Mouse (Mus musculus): ENCODE data around the gene Asb14. TPM values are rescaled to one million over a fixed set of nuclear protein-coding genes. Genes with fewer than 3 reads are reported as not detected.
"Not testable (repeated sequence)": the region's sequence is repeated elsewhere in the genome, so short reads cannot be mapped to it uniquely, and the experiment has no call there.

Gene Asb14
- polyA plus RNA-seq, 1 experiment from 2014 or later, result 1.8 TPM

- Histone ChIP-seq H3K36me3 (no peaks in the 10 kb centered on the region), H3K27ac (no peak overlapping the region), H3K27me3 (no peaks in the 10 kb centered on the region), H3K9ac (no peak overlapping the region), H3K9me3 (replicated peaks) (no peaks in the 10 kb centered on the region), H3K4me1 (replicated peaks) (no peaks in the 10 kb centered on the region), H3K4me2 (no peak overlapping the region), H3K4me3 (no peak overlapping the region)
- WGBS, result 85% methylated on average over 2 of the region's 2 CpGs
- no peak for ATAC-seq (replicated peaks; ENCODE audit: insufficient number of reproducible peaks, insufficient read depth, low FRiP score, low read depth)
Measured at GRCm38 (mm10) chr14:26899490-26899889, 5.1 kb downstream of the Asb14 start.

DNA sequence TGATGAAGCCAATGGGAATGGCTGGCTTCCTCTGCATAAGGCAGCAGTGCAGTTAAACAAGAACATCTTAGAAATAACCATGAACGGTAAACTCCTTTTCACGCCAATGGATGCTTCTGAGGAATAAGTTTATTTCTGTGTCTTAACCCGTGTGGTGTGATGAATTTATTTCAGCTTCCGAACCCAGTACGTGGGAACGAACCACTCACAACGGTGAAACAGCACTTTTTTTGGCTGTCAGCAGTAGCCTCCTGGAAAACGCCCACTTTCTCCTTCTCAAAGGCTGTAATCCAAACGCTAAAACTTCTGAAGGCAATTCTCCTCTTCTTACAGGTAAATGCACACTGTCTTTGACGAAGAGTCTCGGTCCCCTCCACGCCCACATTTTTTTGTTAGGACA, 6.5 kb downstream of the Asb14 start:
- ATAC-seq (replicated peaks; ENCODE audit: insufficient number of reproducible peaks, insufficient read depth, low FRiP score, low read depth), result no peak
- Histone ChIP-seq H3K4me1 (replicated peaks) (no peaks in the 10 kb centered on the region), H3K27ac (no peak overlapping the region), H3K4me2 (no peak overlapping the region), H3K4me3 (no peak overlapping the region), H3K9ac (no peak overlapping the region), H3K27me3 (no peaks in the 10 kb centered on the region), H3K36me3 (no peaks in the 10 kb centered on the region), H3K9me3 (replicated peaks) (no peaks in the 10 kb centered on the region)
- WGBS, result 85% methylated on average over 12 of the region's 12 CpGs

DNA sequence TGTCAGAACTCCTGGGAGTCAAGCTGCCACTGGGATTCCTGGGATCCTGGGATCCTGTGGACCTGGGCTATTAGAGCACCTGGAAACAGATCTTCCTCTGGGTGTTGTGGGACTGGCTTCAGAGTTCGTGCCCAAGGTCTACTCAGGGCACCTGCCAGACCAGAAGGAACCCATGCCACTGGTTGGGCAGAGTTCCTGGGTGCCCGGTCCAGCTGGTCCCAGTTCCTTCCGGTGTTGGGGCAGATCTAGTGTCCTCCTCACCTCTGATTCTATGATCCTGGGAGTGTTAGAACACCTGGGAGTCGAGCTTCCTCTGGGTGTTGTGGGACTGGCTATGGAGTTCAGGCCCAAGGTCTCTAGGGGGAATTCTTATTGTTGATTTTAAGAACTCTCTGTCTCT, 13.0 kb downstream of the Asb14 start:
- H3K27ac ChIP-seq, result no peak overlapping the region
- H3K9ac ChIP-seq, result no peak overlapping the region
- no peak overlapping the region for H3K4me3 ChIP-seq
- no peak for ATAC-seq (replicated peaks; ENCODE audit: insufficient number of reproducible peaks, insufficient read depth, low FRiP score, low read depth)
- H3K36me3 ChIP-seq, result no peaks in the 10 kb centered on the region
- peaks cover 8% of the 10 kb centered on the region; the same call in 1 of the 2 replicates for H3K4me1 ChIP-seq (replicated peaks)
- H3K27me3 ChIP-seq, result no peaks in the 10 kb centered on the region
- no peak overlapping the region for H3K4me2 ChIP-seq
- no peaks in the 10 kb centered on the region for H3K9me3 ChIP-seq (replicated peaks)
- 76% methylated on average over 4 of the region's 4 CpGs for WGBS

DNA sequence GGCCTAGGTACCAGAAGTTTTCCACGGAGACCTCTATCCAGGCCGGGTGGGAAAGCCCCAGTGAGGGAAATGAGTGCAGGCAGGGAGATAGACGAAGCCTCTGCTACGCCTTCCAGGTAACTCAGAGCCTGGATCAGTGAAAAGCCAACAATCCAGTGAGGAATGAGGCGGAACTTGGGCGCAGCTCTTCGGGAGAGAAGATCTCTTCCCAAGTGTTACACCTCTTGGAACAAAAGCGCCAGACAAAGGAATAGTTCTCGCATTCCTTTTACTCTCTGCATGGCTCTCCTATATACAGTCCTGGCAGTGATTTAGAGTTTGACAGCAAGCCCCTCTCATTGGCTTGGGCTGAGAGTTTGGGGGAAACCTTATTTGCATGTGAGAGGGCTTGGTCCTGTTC, 16.1 kb downstream of the Asb14 start:
- H3K4me2 ChIP-seq; H3K4me3 ChIP-seq; H3K4me1 ChIP-seq (replicated peaks); H3K27me3 ChIP-seq; H3K9ac ChIP-seq; H3K36me3 ChIP-seq; H3K9me3 ChIP-seq (replicated peaks); H3K27ac ChIP-seq; ATAC-seq (replicated peaks; ENCODE audit: insufficient number of reproducible peaks, insufficient read depth, low FRiP score, low read depth): not testable (repeated sequence)
- 38% methylated on average over 9 of the region's 9 CpGs for WGBS

DNA sequence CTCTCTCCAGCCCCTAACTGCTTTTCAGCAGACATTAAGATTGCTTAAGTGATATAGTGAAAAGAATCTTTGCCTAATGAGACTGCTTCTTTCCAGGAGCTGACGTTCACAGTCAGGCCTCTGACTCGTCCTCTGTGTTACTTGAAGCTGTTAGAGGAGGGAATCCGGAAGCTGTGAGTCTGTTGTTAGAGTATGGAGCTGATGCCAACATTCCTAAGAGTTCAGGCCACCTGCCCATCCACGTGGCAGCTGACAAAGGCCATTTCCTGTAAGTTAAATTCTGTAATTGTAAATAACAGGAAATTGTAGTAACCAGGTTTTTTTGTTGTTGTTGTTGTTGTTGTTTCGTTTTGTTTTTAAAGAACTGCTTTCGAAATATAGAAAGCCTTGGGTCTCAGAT, 16.8 kb downstream of the Asb14 start:
- Histone ChIP-seq H3K36me3 (no peaks in the 10 kb centered on the region), H3K9me3 (replicated peaks) (no peaks in the 10 kb centered on the region), H3K27ac (no peak overlapping the region), H3K4me2 (no peak overlapping the region), H3K4me3 (no peak overlapping the region), H3K27me3 (no peaks in the 10 kb centered on the region), H3K4me1 (replicated peaks) (peaks cover 8% of the 10 kb centered on the region; the same call in 1 of the 2 replicates), H3K9ac (no peak overlapping the region)
- 54% methylated on average over 6 of the region's 6 CpGs for WGBS
- no peak for ATAC-seq (replicated peaks; ENCODE audit: insufficient number of reproducible peaks, insufficient read depth, low FRiP score, low read depth)

GRCm38 (mm10) chr14:26911826-26912225, 17.5 kb downstream of the Asb14 start:
- Histone ChIP-seq H3K4me2 (no peak overlapping the region), H3K4me3 (no peak overlapping the region), H3K4me1 (replicated peaks) (peaks cover 8% of the 10 kb centered on the region; the same call in 1 of the 2 replicates), H3K9me3 (replicated peaks) (no peaks in the 10 kb centered on the region), H3K27ac (no peak overlapping the region), H3K27me3 (no peaks in the 10 kb centered on the region), H3K9ac (no peak overlapping the region), H3K36me3 (no peaks in the 10 kb centered on the region)
- 89% methylated on average over 13 of the region's 13 CpGs for WGBS
- ATAC-seq (replicated peaks; ENCODE audit: insufficient number of reproducible peaks, insufficient read depth, low FRiP score, low read depth), result no peak

- H3K27me3 ChIP-seq, result no peaks in the 10 kb centered on the region
- no peak overlapping the region for H3K4me3 ChIP-seq
- H3K4me1 ChIP-seq (replicated peaks), result peaks cover 8% of the 10 kb centered on the region; the same call in 1 of the 2 replicates
- peaks cover 4% of the 10 kb centered on the region; the same call in 1 of the 2 replicates for H3K36me3 ChIP-seq
- WGBS, result 79% methylated on average over 9 of the region's 9 CpGs
- H3K4me2 ChIP-seq, result no peak overlapping the region
- H3K9ac ChIP-seq, result no peak overlapping the region
- ATAC-seq (replicated peaks; ENCODE audit: insufficient number of reproducible peaks, insufficient read depth, low FRiP score, low read depth), result no peak
- no peak overlapping the region for H3K27ac ChIP-seq
- H3K9me3 ChIP-seq (replicated peaks), result no peaks in the 10 kb centered on the region
Measured at GRCm38 (mm10) chr14:26913681-26914268, 19.4 kb downstream of the Asb14 start.

DNA sequence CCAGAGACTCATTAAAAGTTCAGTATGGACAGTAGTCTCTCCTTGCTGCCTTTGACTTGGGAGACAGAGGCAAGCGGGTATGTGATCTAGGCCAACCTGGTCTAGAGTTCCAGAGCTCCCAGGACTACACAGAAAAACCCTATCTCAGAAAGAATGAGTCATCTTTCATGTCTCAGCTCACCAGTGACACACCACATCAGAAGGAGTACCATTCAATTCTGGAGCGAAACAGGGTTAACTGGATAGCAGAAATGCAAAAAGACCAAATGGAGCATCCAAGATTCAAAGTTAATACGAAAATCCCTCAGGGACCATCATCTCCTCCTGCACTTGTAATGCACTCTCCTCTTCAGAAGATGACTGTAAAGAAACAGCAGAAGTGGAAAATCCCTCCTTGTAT, 25.0 kb downstream of the Asb14 start:
- Histone ChIP-seq H3K4me1 (replicated peaks) (peaks cover 8% of the 10 kb centered on the region), H3K27me3 (no peaks in the 10 kb centered on the region), H3K9ac (no peak overlapping the region), H3K27ac (no peak overlapping the region), H3K9me3 (replicated peaks) (no peaks in the 10 kb centered on the region), H3K36me3 (peaks cover 29% of the 10 kb centered on the region), H3K4me3 (no peak overlapping the region), H3K4me2 (no peak overlapping the region)
- 93% methylated on average over 3 of the region's 3 CpGs for WGBS
- no peak for ATAC-seq (replicated peaks; ENCODE audit: insufficient number of reproducible peaks, insufficient read depth, low FRiP score, low read depth)

- Histone ChIP-seq H3K36me3 (peaks cover 47% of the 10 kb centered on the region), H3K4me1 (replicated peaks) (peaks cover 8% of the 10 kb centered on the region), H3K27me3 (no peaks in the 10 kb centered on the region), H3K9ac (no peak overlapping the region), H3K27ac (no peak overlapping the region), H3K4me2 (no peak overlapping the region), H3K4me3 (no peak overlapping the region), H3K9me3 (replicated peaks) (no peaks in the 10 kb centered on the region)
- ATAC-seq (replicated peaks; ENCODE audit: insufficient number of reproducible peaks, insufficient read depth, low FRiP score, low read depth), result no peak
- 55% methylated on average over 5 of the region's 5 CpGs for WGBS
Measured at GRCm38 (mm10) chr14:26923702-26924421, 29.5 kb downstream of the Asb14 start.

GRCm38 (mm10) chr14:26934891-26935290, 40.5 kb downstream of the Asb14 start:
- H3K27ac ChIP-seq, result no peak overlapping the region
- no peak for ATAC-seq (replicated peaks; ENCODE audit: insufficient number of reproducible peaks, insufficient read depth, low FRiP score, low read depth)
- H3K27me3 ChIP-seq, result no peaks in the 10 kb centered on the region
- H3K9ac ChIP-seq, result no peak overlapping the region
- peaks cover 15% of the 10 kb centered on the region for H3K36me3 ChIP-seq
- H3K9me3 ChIP-seq (replicated peaks), result no peaks in the 10 kb centered on the region
- H3K4me2 ChIP-seq, result no peak overlapping the region
- H3K4me3 ChIP-seq, result no peak overlapping the region
- H3K4me1 ChIP-seq (replicated peaks), result no peaks in the 10 kb centered on the region
- 88% methylated on average over 3 of the region's 3 CpGs for WGBS

DNA sequence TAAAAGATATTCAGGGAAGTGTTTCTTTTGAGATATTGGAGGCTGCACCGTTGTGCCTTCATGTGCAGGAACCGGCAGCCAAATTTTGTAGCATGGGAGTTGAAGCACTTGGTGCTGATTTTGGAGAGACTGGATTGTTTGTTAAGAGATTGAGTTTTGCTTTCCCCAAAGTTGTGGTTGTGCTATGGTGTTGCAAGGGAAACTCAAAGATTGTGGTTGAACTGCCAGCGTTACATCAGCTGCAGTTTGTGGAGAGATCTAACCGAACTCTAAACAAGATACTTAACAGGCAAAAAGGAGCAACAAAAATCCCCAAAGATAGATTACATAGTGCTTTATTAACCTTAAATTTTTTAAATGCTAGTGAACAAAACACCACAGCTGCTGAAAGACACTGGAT, 41.2 kb downstream of the Asb14 start:
- Histone ChIP-seq H3K9me3 (replicated peaks) (no peaks in the 10 kb centered on the region), H3K4me2 (no peak overlapping the region), H3K27ac (no peak overlapping the region), H3K27me3 (no peaks in the 10 kb centered on the region), H3K4me3 (no peak overlapping the region), H3K36me3 (peaks cover 14% of the 10 kb centered on the region), H3K9ac (no peak overlapping the region), H3K4me1 (replicated peaks) (no peaks in the 10 kb centered on the region)
- ATAC-seq (replicated peaks; ENCODE audit: insufficient number of reproducible peaks, insufficient read depth, low FRiP score, low read depth), result no peak
- 68% methylated on average over 4 of the region's 4 CpGs for WGBS

DNA sequence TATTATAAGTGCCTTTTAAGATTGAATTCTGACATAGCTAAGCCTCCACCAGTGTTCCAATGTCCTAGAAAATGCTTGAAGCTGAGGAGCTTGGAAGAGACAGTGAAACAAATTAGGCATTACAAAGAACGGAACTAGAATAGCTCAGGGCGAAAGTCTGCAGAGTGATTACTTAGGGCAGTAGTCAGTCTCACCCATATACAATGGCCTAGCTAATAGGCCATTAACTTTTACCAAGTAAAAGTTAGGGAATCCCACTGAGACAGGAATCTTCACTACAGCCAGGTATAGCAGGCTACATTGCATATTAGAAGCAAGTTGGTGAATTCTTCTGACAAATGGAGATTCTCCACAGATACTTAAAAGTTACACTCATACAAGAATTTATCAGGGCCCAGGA, 61.8 kb downstream of the Asb14 start:
- WGBS, result 91% methylated on average over 2 of the region's 2 CpGs
- H3K4me2 ChIP-seq; H3K4me1 ChIP-seq (replicated peaks); H3K9ac ChIP-seq; H3K9me3 ChIP-seq (replicated peaks); H3K4me3 ChIP-seq; ATAC-seq (replicated peaks; ENCODE audit: insufficient number of reproducible peaks, insufficient read depth, low FRiP score, low read depth); H3K27me3 ChIP-seq; H3K27ac ChIP-seq: not testable (repeated sequence)
- H3K36me3 ChIP-seq, result peaks cover 20% of the 10 kb centered on the region; the same call in 1 of the 2 replicates

All from heart, embryonic 15.5 days (tissue).